Mouse (Mus musculus): Measurements from ENCODE around the gene Smim13. TPM values are rescaled to one million over a fixed set of nuclear protein-coding genes. Genes with fewer than 3 reads are reported as not detected.
"Not testable (repeated sequence)": the region's sequence is repeated elsewhere in the genome, so short reads cannot be mapped to it uniquely, and the experiment has no call there.

Gene Smim13
- total and polyA plus RNA-seq, 3 experiments: 9.0 to 27.6 (median 23.0) TPM

DNA sequence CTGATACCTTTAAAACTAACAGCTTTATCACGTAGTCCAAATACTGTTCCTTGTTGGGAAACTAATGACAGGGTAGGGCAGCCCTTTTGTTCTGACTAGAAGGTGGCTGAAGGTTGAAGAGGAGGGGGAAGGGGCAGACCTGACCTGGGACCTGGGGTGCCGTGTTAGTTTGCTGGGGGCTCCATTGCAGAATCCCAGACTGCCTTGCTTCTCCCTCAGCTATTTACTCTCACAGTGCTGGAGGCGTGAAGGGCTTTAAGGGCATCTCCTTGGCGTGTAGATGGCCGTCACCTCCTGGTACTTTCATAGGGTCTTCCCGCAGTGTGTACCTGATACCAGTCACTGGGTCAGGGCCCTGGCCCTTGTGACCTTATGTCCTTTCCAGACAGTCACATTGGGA, 2.5 kb downstream of the Smim13 start:
- intact Hi-C loops (cut with DNase I): no loop called here
- H3K4me3 ChIP-seq: no peak overlapping the region
- no peak for DNase-seq
- H3K4me1 ChIP-seq (ENCODE audit: control insufficient read depth, insufficient read depth, low read length): no peaks in the 10 kb centered on the region; the same call in 1 of the 2 replicates
- H3K9ac ChIP-seq (ENCODE audit: low read depth, low read length): no peak overlapping the region
- no peak for TF ChIP-seq POLR2A (IDR thresholded peaks at IDR 0.05; ENCODE audit: insufficient read depth, low read depth, low read length)
- no peak for TF ChIP-seq EP300 (IDR thresholded peaks at IDR 0.05; ENCODE audit: insufficient read depth, low read depth, low read length)
- TF ChIP-seq CTCF (IDR thresholded peaks at IDR 0.05): no peak
- 85% methylated on average over 6 of the region's 6 CpGs for WGBS
- H3K27me3 ChIP-seq (ENCODE audit: control insufficient read depth, insufficient read depth, low read length): no peaks in the 10 kb centered on the region
- H3K27ac ChIP-seq: no peak overlapping the region
- no peaks in the 10 kb centered on the region for H3K79me2 ChIP-seq (replicated peaks; ENCODE audit: control insufficient read depth, insufficient read depth, low read length)
- H3K36me3 ChIP-seq (ENCODE audit: control insufficient read depth, insufficient read depth, low read length): no peaks in the 10 kb centered on the region

DNA sequence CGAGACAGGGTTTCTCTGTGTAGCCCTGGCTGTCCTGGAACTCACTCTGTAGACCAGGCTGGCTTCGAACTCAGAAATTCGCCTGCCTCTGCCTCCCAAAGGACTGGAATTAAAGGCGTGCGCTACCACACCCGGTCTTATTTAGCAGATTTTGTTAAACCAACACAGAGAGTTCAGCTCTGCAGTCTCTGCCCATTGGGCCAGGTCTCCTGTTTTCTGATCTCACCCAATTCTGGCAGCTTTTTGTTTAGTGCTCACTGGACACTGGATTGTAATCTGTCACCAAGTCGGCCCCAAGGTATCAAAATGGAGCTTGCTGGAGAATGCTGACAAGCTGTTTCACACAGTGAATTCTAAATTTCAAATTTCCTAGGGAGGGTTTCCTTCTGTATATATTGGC, 3.1 kb downstream of the Smim13 start:
- TF ChIP-seq EP300 (IDR thresholded peaks at IDR 0.05; ENCODE audit: insufficient read depth, low read depth, low read length) (no peak), CTCF (IDR thresholded peaks at IDR 0.05) (no peak), POLR2A (IDR thresholded peaks at IDR 0.05; ENCODE audit: insufficient read depth, low read depth, low read length) (no peak)
- no peak overlapping the region for H3K27ac ChIP-seq
- no peaks in the 10 kb centered on the region for H3K79me2 ChIP-seq (replicated peaks; ENCODE audit: control insufficient read depth, insufficient read depth, low read length)
- no peak overlapping the region for H3K4me3 ChIP-seq
- intact Hi-C loops (cut with DNase I): no loop called here
- DNase-seq: no peak
- H3K27me3 ChIP-seq (ENCODE audit: control insufficient read depth, insufficient read depth, low read length): no peaks in the 10 kb centered on the region
- WGBS: 91% methylated on average over 7 of the region's 7 CpGs
- no peaks in the 10 kb centered on the region for H3K36me3 ChIP-seq (ENCODE audit: control insufficient read depth, insufficient read depth, low read length)
- H3K4me1 ChIP-seq (ENCODE audit: control insufficient read depth, insufficient read depth, low read length): no peaks in the 10 kb centered on the region; the same call in none of the 2 replicates
- H3K9ac ChIP-seq (ENCODE audit: low read depth, low read length): no peak overlapping the region

DNA sequence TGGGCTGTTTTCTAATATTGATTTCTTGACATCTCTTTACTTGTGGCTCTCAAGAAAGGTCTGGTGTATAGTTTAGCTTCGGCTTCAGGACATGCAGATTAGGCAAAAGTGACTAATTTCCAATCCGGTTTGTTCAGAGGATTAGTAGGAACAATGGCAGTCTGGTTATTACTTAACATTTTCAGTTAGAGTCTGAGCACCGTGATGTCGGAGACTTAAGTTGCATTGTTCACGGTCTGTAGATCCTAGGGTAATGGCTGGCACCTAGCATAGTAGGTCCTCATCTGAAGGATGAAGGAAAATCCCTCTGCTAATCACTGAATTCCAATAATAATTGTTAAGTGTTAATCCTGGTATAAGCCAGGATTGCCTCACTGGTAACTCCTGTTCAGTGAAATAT, 6.5 kb downstream of the Smim13 start:
- Histone ChIP-seq H3K4me3 (no peak overlapping the region), H3K4me1 (ENCODE audit: control insufficient read depth, insufficient read depth, low read length) (peaks cover 2% of the 10 kb centered on the region; the same call in 1 of the 2 replicates), H3K27me3 (ENCODE audit: control insufficient read depth, insufficient read depth, low read length) (no peaks in the 10 kb centered on the region), H3K36me3 (ENCODE audit: control insufficient read depth, insufficient read depth, low read length) (no peaks in the 10 kb centered on the region), H3K27ac (no peak overlapping the region), H3K79me2 (replicated peaks; ENCODE audit: control insufficient read depth, insufficient read depth, low read length) (no peaks in the 10 kb centered on the region), H3K9ac (ENCODE audit: low read depth, low read length) (no peak overlapping the region)
- DNase-seq: no peak
- TF ChIP-seq EP300 (IDR thresholded peaks at IDR 0.05; ENCODE audit: insufficient read depth, low read depth, low read length) (no peak), POLR2A (IDR thresholded peaks at IDR 0.05; ENCODE audit: insufficient read depth, low read depth, low read length) (no peak), CTCF (IDR thresholded peaks at IDR 0.05) (no peak)
- 91% methylated on average over 5 of the region's 5 CpGs for WGBS
- intact Hi-C loops (cut with DNase I): no loop called here

DNA sequence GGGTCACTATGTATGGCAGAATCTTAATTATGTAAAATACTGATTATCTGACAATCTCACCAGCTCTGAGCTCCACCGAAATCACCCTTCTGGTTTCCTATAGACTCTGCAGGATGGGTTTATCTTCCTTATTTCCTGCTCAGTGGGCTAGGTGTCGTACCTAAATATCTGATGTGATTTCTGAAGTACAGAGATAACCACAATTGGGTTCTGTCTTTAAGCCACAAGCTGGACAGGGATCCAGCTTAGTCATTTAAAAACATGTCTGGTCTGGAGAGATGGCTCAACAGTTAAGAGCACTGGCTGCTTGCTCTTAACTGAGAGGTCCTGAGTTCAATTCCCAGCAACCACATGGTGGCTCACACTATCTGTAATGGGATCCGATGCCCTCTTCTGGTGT, 7.3 kb downstream of the Smim13 start:
- TF ChIP-seq CTCF (IDR thresholded peaks at IDR 0.05): no peak
- TF ChIP-seq EP300 (IDR thresholded peaks at IDR 0.05; ENCODE audit: insufficient read depth, low read depth, low read length): no peak
- no peak for TF ChIP-seq POLR2A (IDR thresholded peaks at IDR 0.05; ENCODE audit: insufficient read depth, low read depth, low read length)

DNA sequence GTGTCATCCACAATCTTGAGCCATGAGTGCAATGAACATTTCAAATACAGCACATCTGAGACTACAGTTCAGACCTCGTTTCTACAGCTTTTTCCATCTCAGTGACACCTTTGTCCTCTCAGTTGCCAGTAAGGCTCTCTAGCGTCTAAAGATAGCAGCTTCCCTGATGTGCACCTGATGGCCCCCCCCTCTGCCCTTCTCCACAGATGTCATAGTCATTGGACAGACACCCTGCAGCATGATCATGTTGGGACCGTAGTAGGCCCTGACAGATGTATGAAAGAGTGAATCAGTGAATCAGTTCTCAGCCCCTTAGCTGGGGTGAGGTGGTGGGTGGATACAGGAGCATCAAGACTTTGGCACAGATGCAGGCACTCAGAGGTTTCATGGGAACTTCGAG, 8.2 kb downstream of the Smim13 start:
- no peaks in the 10 kb centered on the region for H3K27me3 ChIP-seq (ENCODE audit: control insufficient read depth, insufficient read depth, low read length)
- H3K79me2 ChIP-seq (replicated peaks; ENCODE audit: control insufficient read depth, insufficient read depth, low read length): 0 out of 2 replicates have a peak, but pooled peaks cover 1% of the 10 kb centered on the region
- no peak overlapping the region for H3K9ac ChIP-seq (ENCODE audit: low read depth, low read length)
- intact Hi-C loops (cut with DNase I): no loop called here
- WGBS: 72% methylated on average over 4 of the region's 4 CpGs
- no peak overlapping the region for H3K27ac ChIP-seq
- no peak overlapping the region for H3K4me3 ChIP-seq
- DNase-seq: no peak
- peaks cover 2% of the 10 kb centered on the region; the same call in 1 of the 2 replicates for H3K4me1 ChIP-seq (ENCODE audit: control insufficient read depth, insufficient read depth, low read length)
- TF ChIP-seq EP300 (IDR thresholded peaks at IDR 0.05; ENCODE audit: insufficient read depth, low read depth, low read length): no peak
- TF ChIP-seq POLR2A (IDR thresholded peaks at IDR 0.05; ENCODE audit: insufficient read depth, low read depth, low read length): no peak
- no peak for TF ChIP-seq CTCF (IDR thresholded peaks at IDR 0.05)
- no peaks in the 10 kb centered on the region for H3K36me3 ChIP-seq (ENCODE audit: control insufficient read depth, insufficient read depth, low read length)

More for the DNA sequence above, 7.3 kb downstream of the Smim13 start:
- Histone ChIP-seq H3K79me2 (replicated peaks; ENCODE audit: control insufficient read depth, insufficient read depth, low read length) (no peaks in the 10 kb centered on the region), H3K27me3 (ENCODE audit: control insufficient read depth, insufficient read depth, low read length) (no peaks in the 10 kb centered on the region), H3K4me1 (ENCODE audit: control insufficient read depth, insufficient read depth, low read length) (peaks cover 2% of the 10 kb centered on the region; the same call in 1 of the 2 replicates), H3K4me3 (no peak overlapping the region), H3K9ac (ENCODE audit: low read depth, low read length) (no peak overlapping the region), H3K27ac (no peak overlapping the region), H3K36me3 (ENCODE audit: control insufficient read depth, insufficient read depth, low read length) (no peaks in the 10 kb centered on the region)
- no peak for DNase-seq
- WGBS: 86% methylated on average over 3 of the region's 3 CpGs
- intact Hi-C loops (cut with DNase I): no loop called here

DNA sequence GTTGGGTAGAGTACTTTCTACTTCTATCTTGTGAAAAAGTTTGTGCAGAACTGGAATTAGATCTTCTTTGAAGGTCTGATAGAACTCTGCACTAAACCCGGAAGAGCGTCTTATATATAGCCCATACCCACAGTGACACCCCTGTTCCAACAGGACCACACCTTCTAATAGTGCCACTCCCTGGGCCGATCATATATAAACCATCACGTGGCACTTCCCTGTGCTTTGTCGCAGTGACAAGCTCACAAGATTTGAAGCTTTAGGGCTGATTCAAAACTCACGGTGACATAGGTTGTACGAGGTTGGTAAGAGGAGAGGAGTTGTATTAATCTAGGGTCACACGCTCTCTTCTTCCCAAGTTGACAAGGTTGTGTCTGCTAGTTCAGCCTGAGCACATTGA, 12.0 kb downstream of the Smim13 start:
- intact Hi-C loops (cut with DNase I); H3K79me2 ChIP-seq (replicated peaks; ENCODE audit: control insufficient read depth, insufficient read depth, low read length): not testable (repeated sequence)
- 90% methylated on average over 8 of the region's 8 CpGs for WGBS

More for the DNA sequence above, 12.0 kb downstream of the Smim13 start:
- H3K27me3 ChIP-seq (ENCODE audit: control insufficient read depth, insufficient read depth, low read length); DNase-seq; H3K4me3 ChIP-seq; H3K4me1 ChIP-seq (ENCODE audit: control insufficient read depth, insufficient read depth, low read length); H3K36me3 ChIP-seq (ENCODE audit: control insufficient read depth, insufficient read depth, low read length); H3K9ac ChIP-seq (ENCODE audit: low read depth, low read length); H3K27ac ChIP-seq: not testable (repeated sequence)

Data from heart, adult 2 months (tissue).